Mouse (Mus musculus) bone marrow, adult 2 months (tissue): ENCODE data around the gene Foxi1.

Experiments used
- CTCF ChIP-seq: fragments of 200-500 bp; IDR thresholded peaks from 2 replicates; pipeline ENCODE4 v1.5.1; 2011; ENCODE audit warnings: low read length, control low read depth; ENCODE audit not compliant: control insufficient read depth, insufficient read depth
- POLR2A ChIP-seq: fragments of 200-500 bp; IDR thresholded peaks from 2 replicates; pipeline ENCODE4 v1.6.1; 2011; ENCODE audit warnings: low read depth, mild to moderate bottlenecking, control low read depth, low read length, borderline replicate concordance; ENCODE audit not compliant: control insufficient read depth

DNA sequence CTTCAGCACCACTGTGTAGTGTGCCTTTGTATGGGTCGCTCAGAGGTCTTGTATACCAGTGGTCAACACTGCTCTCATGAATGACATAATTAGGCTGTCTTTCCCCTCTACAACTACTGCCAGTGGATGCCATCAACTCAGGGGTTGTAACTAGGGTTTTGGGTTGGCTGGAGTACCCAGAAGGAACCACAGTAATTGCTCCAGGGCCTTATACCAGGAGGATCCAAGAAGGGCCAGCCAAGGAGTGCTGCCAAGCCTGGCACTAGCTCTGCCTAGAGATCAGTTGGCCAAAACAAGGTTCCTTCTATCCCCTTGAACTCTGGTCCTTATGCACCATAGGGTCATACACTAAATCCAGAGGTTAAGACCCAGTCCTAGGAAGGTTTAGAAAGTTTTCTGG lies 31.5 kb downstream of the Foxi1 start:
- TF ChIP-seq CTCF, result no peak
- no peak for TF ChIP-seq POLR2A
